Mouse (Mus musculus) limb, embryonic 13.5 days (tissue): ENCODE measurements around the gene Tmem115. TPM values are rescaled to one million over a fixed set of nuclear protein-coding genes. Genes with fewer than 3 reads are reported as not detected.

Source experiments
- polyA plus RNA-seq: library from polyadenylated mRNA; unstranded; fragments of >200 nt; fragmentation: Nextera tagmentation; extraction: Ambion mirVana; gene quantifications from 2 replicates; pipeline ENCODE4 v1.2.1, GENCODE M21; 2015

The Tmem115 gene
- polyA plus RNA-seq, 1 experiment from 2014 or later: 47.8 TPM

Other genes starting within 250 kb of the Tmem115 start
- 6.3 and 6.7 TPM in 2 replicates for gene Mapkapk3, start 244.1 kb upstream of the Tmem115 start, polyA plus RNA-seq
- 9.8 and 9.9 TPM in 2 replicates for gene Cish, start 237.9 kb upstream of the Tmem115 start, polyA plus RNA-seq
- gene Hemk1, start 195.6 kb upstream of the Tmem115 start, polyA plus RNA-seq: 12.6 and 14.4 TPM in 2 replicates
- 1.1 TPM in 2 replicates for gene 6430571L13Rik, start 193.3 kb upstream of the Tmem115 start, polyA plus RNA-seq
- gene Cacna2d2, start 134.3 kb upstream of the Tmem115 start, polyA plus RNA-seq: 0.56 and 0.68 TPM in 2 replicates
- gene Cyb561d2, start 8.2 kb downstream of the Tmem115 start, polyA plus RNA-seq: 21.1 and 21.2 TPM in 2 replicates
- 41.8 and 44.2 TPM in 2 replicates for gene Nprl2, start 8.3 kb downstream of the Tmem115 start, polyA plus RNA-seq
- 1.7 and 2.1 TPM in 2 replicates for gene Zmynd10, start 13.4 kb downstream of the Tmem115 start, polyA plus RNA-seq
- gene Rassf1, start 17.6 kb downstream of the Tmem115 start, polyA plus RNA-seq: 77.1 and 83.2 TPM in 2 replicates
- gene Tusc2, start 29.3 kb downstream of the Tmem115 start, polyA plus RNA-seq: 43.7 and 46.5 TPM in 2 replicates
- gene Hyal2, start 34.0 kb downstream of the Tmem115 start, polyA plus RNA-seq: 127 and 130 TPM in 2 replicates
- 13.4 and 15.5 TPM in 2 replicates for gene Hyal1, start 43.0 kb downstream of the Tmem115 start, polyA plus RNA-seq
- 18.4 and 19.6 TPM in 2 replicates for gene Naa80, start 44.9 kb downstream of the Tmem115 start, polyA plus RNA-seq
- gene Hyal3, start 46.9 kb downstream of the Tmem115 start, polyA plus RNA-seq: 1.5 and 1.7 TPM in 2 replicates
- gene Ifrd2, start 53.7 kb downstream of the Tmem115 start, polyA plus RNA-seq: 44.3 and 49.5 TPM in 2 replicates
- gene Sema3b, start 75.3 kb downstream of the Tmem115 start, polyA plus RNA-seq: 8.0 and 8.6 TPM in 2 replicates
- gene Gnai2, start 101.4 kb downstream of the Tmem115 start, polyA plus RNA-seq: 383 and 392 TPM in 2 replicates
- 4.3 and 5.3 TPM in 2 replicates for gene Slc38a3, start 135.6 kb downstream of the Tmem115 start, polyA plus RNA-seq
- 0.74 and 1.0 TPM in 2 replicates for gene Gnat1, start 145.8 kb downstream of the Tmem115 start, polyA plus RNA-seq
- gene Sema3f, start 176.5 kb downstream of the Tmem115 start, polyA plus RNA-seq: 31.8 and 32.1 TPM in 2 replicates
- gene Rbm5, start 237.1 kb downstream of the Tmem115 start, polyA plus RNA-seq: 257 and 270 TPM in 2 replicates